Mouse (Mus musculus) limb, embryonic 14.5 days (tissue): ENCODE results near the gene Ccdc177. TPM values are rescaled to one million over a fixed set of nuclear protein-coding genes. Genes with fewer than 3 reads are reported as not detected.

ENCODE experiments used
- ATAC-seq: fragments of 200-750 bp; cut with Nextera tagmentation; 2 replicates; pipeline ENCODE4 v1.8.0; 2017; ENCODE audit warnings: low read depth, moderate number of reproducible peaks, moderate TSS enrichment; ENCODE audit not compliant: low FRiP score
- DNase-seq: peaks from one replicate; pipeline ENCODE4 v3.0.0-alpha.2; 2015; ENCODE audit warnings: low spot score
- H3K27ac ChIP-seq: fragments of 300-500 bp; sonication (generic); replicated peaks from 2 replicates; pipeline ENCODE4 v1.5.1; 2014; ENCODE audit warnings: low read depth, mild to moderate bottlenecking, low read length, moderate library complexity, mixed read lengths
- H3K27me3 ChIP-seq: fragments of 300-500 bp; sonication (generic); 2 replicates; pipeline ENCODE4 v1.6.1; 2014; ENCODE audit warnings: low read length, mixed read lengths; ENCODE audit not compliant: control insufficient read depth, insufficient read depth
- H3K36me3 ChIP-seq: fragments of 300-500 bp; sonication (generic); 2 replicates; pipeline ENCODE4 v1.6.1; 2014; ENCODE audit warnings: mild to moderate bottlenecking, low read length, moderate library complexity, mixed read lengths; ENCODE audit not compliant: control insufficient read depth, insufficient read depth
- H3K4me1 ChIP-seq: fragments of 300-500 bp; sonication (generic); 2 replicates; pipeline ENCODE4 v1.6.1; 2014; ENCODE audit warnings: antibody characterized with exemption, low read length, mixed read lengths; ENCODE audit not compliant: control insufficient read depth, insufficient read depth
- H3K4me2 ChIP-seq: fragments of 300-500 bp; sonication (generic); replicated peaks from 2 replicates; pipeline ENCODE4 v1.6.1; 2014; ENCODE audit warnings: low read depth, mild to moderate bottlenecking, low read length, moderate library complexity; ENCODE audit not compliant: severe bottlenecking
- H3K4me3 ChIP-seq: fragments of 300-500 bp; sonication (generic); replicated peaks from 2 replicates; pipeline ENCODE4 v1.5.1; 2014; ENCODE audit warnings: low read length
- H3K9ac ChIP-seq: fragments of 300-500 bp; sonication (generic); 2 replicates; pipeline ENCODE4 v1.6.1; 2014; ENCODE audit warnings: mild to moderate bottlenecking, low read depth, low read length, moderate library complexity; ENCODE audit not compliant: severe bottlenecking
- H3K9me3 ChIP-seq: fragments of 300-500 bp; sonication (generic); 2 replicates; pipeline ENCODE4 v1.6.1; 2016; ENCODE audit warnings: low read length; ENCODE audit not compliant: control insufficient read depth
- POLR2A ChIP-seq: fragments of 200-500 bp; IDR thresholded peaks from 2 replicates; pipeline ENCODE4 v1.8.0; 2012; ENCODE audit warnings: inconsistent platforms, mild to moderate bottlenecking, moderate library complexity, borderline replicate concordance; ENCODE audit not compliant: insufficient read depth, insufficient read length; ENCODE audit errors: extremely low read depth
- WGBS: fragments of 180-500 bp; shearing (Covaris S2); extraction: QIAGEN DNeasy Blood & Tissue Kit; methylation state at CpG from one replicate; pipeline ENCODE4 v1.1.7; 2014; 5-methylcytosine and 5-hydroxymethylcytosine counted together
- polyA plus RNA-seq, 2 experiments: library from polyadenylated mRNA; depleted of rRNA in 1 of 2; stranded (reverse) in 1 of 2; unstranded in 1 of 2; fragments of >200 nt; fragmentation: Nextera tagmentation in 1 of 2; extraction: Ambion mirVana in 1 of 2; gene quantifications; 2 replicates each; pipeline versions ENCODE4 v1.2.1 to v1.2.3; 2012 to 2014

Ccdc177 gene
- polyA plus RNA-seq, 2 experiments: 0.07 to 0.10 TPM

DNA sequence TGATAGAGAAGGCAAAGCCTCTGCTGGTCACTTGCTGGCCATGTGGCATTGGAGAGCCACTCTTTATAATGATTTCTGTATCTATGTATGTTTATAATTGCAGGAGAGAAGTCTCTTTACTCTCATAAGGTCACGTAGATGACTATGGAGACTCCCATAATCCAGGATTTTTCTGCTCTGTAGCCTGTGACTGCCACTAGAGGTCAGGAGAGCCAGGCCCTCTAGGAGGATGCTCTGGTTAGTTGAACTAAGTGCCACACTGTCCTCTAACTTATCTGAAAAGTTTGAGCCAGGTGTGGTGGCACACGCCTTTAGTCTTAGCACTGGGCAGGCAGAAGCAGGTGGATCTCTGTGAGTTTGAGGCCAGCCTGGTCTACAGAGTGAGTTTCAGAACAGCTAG is 31.7 kb downstream of the Ccdc177 start:
- WGBS: 57% methylated on average over 2 of the region's 2 CpGs

DNA sequence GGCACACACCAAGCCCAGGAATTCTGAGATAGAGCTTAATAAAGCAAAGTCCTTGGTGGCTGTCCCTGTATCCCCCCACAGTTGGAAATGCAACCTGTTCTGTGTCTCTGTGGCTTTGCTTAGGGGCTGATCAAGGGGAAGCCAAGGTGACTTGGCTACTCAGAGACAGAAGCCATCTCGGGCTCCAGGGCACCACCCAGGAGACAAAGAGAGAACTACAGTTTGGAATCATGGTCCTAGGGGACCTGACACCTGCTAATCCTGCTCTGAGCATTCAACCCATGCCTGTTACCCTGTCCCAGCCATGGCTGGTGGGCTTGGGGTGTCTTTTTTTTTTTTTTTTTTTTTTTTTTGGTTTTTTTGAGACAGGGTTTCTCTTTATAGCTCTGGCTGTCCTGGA is 32.3 kb downstream of the Ccdc177 start:
- 31% methylated on average over 1 of the region's 1 CpGs for WGBS

More for the DNA sequence above, 31.7 kb downstream of the Ccdc177 start:
- H3K27ac ChIP-seq: no peak overlapping the region
- DNase-seq (no peak), ATAC-seq (no peak)
- H3K4me3 ChIP-seq: no peak overlapping the region
- H3K36me3 ChIP-seq: no peaks in the 10 kb centered on the region
- H3K4me1 ChIP-seq: no peaks in the 10 kb centered on the region
- H3K9ac ChIP-seq: no peak overlapping the region
- H3K9me3 ChIP-seq: no peaks in the 10 kb centered on the region
- no peaks in the 10 kb centered on the region for H3K27me3 ChIP-seq
- no peak for TF ChIP-seq POLR2A
- H3K4me2 ChIP-seq: no peak overlapping the region

DNA sequence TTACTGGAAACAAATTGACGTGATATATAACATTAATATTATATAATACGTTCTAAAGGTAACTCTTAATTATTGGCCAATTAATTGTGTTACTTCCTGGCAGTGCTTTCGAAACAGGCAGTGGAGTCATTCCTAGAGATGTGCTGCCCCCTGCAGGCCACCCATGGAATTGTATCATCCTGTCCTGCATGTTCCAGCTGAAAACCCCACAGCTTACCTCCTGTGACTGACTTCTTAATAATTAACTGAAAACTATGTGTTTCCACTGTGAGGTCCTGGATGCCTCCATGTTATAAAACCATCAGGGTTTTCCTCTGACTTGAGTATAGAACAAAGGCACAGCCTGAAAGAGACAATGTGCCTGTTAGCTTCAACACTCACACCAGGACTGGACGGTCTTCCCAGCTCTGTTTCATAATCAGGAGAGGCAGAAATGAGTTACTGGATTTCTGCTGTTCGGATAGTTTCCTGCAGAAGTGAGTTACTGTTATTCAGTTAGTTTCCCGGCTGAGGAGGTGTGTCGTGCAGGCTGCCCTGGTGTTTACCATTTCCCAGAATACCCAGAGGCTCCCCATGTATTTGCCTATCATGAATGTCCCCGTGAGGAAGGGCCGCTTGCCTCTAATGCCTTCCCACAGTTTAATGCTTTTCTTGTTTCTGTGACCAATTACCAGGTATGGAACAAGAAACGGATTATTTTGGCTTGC is 35.5 kb downstream of the Ccdc177 start:
- Histone ChIP-seq H3K4me1 (no peaks in the 10 kb centered on the region), H3K9ac (no peak overlapping the region), H3K27ac (no peak overlapping the region), H3K4me3 (no peak overlapping the region), H3K9me3 (no peaks in the 10 kb centered on the region), H3K36me3 (no peaks in the 10 kb centered on the region), H3K4me2 (no peak overlapping the region), H3K27me3 (no peaks in the 10 kb centered on the region)
- ATAC-seq (no peak), DNase-seq (peak; percentile 80)
- 33% methylated on average over 10 of the region's 10 CpGs for WGBS
- TF ChIP-seq POLR2A: no peak

More for the DNA sequence above, 32.3 kb downstream of the Ccdc177 start:
- Histone ChIP-seq H3K4me2 (no peak overlapping the region), H3K27me3 (no peaks in the 10 kb centered on the region), H3K9ac (no peak overlapping the region), H3K4me3 (no peak overlapping the region), H3K27ac (no peak overlapping the region), H3K36me3 (no peaks in the 10 kb centered on the region), H3K4me1 (no peaks in the 10 kb centered on the region), H3K9me3 (no peaks in the 10 kb centered on the region)
- DNase-seq: no peak
- no peak for TF ChIP-seq POLR2A
- ATAC-seq: no peak

DNA sequence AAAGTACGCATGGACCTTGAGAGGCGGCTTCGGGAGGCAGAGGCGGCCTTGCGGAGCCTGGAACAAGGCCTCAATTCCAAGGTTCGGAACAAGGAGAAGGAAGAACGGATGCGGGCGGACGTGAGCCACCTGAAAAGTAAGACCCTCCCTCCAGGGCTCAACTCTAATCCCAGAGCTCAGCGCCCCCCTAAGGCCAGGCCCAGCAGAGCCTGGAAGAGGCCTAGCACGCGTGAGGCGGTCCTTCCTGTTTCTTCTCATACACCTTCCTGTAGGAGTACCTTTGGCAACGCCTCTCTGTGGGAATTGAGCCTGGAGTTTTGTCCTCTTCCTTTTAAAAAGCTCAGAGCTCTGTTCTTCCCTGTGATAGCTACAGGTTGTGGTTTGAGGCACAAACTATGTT is 39.0 kb downstream of the Ccdc177 start:
- no peak overlapping the region for H3K9ac ChIP-seq
- no peaks in the 10 kb centered on the region for H3K4me1 ChIP-seq
- no peaks in the 10 kb centered on the region for H3K36me3 ChIP-seq
- no peak overlapping the region for H3K4me2 ChIP-seq
- H3K9me3 ChIP-seq: no peaks in the 10 kb centered on the region
- no peaks in the 10 kb centered on the region for H3K27me3 ChIP-seq
- no peak for TF ChIP-seq POLR2A
- no peak for DNase-seq
- WGBS: 81% methylated on average over 15 of the region's 15 CpGs
- ATAC-seq: no peak
- no peak overlapping the region for H3K4me3 ChIP-seq
- no peak overlapping the region for H3K27ac ChIP-seq

DNA sequence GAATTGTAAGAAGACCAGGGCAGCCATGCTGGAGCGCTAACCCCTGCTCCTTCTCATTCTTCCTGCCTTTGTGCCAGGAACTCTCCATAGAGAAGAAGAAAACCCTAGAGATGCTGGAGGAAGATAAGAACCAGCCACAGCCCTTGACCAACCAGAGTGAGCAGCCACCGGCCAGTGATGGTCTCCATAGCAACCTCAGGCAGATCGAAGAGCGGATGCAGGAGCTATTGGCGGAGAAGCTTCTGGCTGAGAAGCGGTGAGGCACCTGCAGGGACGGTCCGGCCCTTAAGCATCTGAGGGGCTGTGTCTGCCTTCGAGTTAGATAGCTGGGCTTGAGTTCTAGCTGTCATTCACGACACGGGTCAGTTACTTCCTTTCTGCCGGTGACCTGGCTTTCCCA is 40.0 kb downstream of the Ccdc177 start:
- no peaks in the 10 kb centered on the region for H3K27me3 ChIP-seq
- no peak for TF ChIP-seq POLR2A
- H3K4me2 ChIP-seq: no peak overlapping the region
- DNase-seq: no peak
- no peaks in the 10 kb centered on the region for H3K9me3 ChIP-seq
- 82% methylated on average over 12 of the region's 12 CpGs for WGBS
- no peak overlapping the region for H3K4me3 ChIP-seq
- no peak overlapping the region for H3K9ac ChIP-seq
- H3K36me3 ChIP-seq: no peaks in the 10 kb centered on the region
- H3K27ac ChIP-seq: no peak overlapping the region
- ATAC-seq: no peak
- H3K4me1 ChIP-seq: no peaks in the 10 kb centered on the region
